Mouse (Mus musculus): Measurements from ENCODE around the gene Mib2.

Mib2 gene

DNA sequence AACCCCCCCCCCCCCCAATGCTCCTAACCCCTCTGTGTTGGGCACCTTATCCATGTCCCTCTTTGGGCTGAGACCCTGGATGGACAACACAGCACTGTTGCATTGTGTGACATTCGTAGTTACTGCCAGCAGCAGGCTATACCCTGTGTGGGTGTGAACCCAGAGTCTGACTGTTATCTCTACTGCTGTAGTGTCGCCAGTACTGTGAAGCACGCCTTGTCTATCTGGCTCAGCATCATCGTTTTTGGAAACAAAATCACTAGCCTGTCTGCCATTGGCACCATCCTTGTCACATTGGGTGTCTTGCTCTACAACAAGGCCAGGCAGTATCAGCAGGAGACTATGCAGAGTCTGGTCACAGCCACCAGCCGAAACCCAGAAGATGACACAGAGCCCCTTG lies 50.7 kb downstream of the Mib2 start:
- no peak for DNase-seq (ENCODE audit: low read depth, low spot score)

GRCm38 (mm10) chr4:155613264-155613663 lies 55.7 kb downstream of the Mib2 start:
- DNase-seq (ENCODE audit: low read depth, low spot score) = no peak

DNA sequence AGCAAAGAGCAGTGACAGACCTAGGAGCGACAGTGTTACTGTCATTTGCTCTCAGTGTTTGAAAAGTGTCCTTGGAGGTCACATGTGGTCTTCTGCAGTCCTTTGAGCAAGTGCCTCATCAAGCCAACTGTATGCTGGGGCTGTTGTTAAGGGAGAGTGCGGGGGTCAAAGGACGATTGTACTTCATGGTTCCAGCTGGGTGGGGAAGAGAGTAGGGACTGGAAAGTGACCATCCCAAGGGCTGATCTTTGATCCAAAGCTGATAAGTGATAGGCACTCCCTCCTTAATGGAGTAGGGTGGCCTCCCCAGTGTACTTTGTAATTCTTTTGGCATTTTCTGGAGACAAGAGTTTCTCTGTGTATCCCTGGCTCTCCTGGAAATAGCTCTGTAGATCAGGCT lies 57.1 kb downstream of the Mib2 start:
- DNase-seq (ENCODE audit: low read depth, low spot score) = no peak

GRCm38 (mm10) chr4:155606825-155607224 lies 62.2 kb downstream of the Mib2 start:
- DNase-seq (ENCODE audit: low read depth, low spot score) = no peak

GRCm38 (mm10) chr4:155605132-155605531 lies 63.9 kb downstream of the Mib2 start:
- DNase-seq (ENCODE audit: low read depth, low spot score) = no peak
